Mouse (Mus musculus): ENCODE measurements around the gene Fam19a2. TPM values are rescaled to one million over a fixed set of nuclear protein-coding genes. Genes with fewer than 3 reads are reported as not detected.

Gene Fam19a2
- total RNA-seq (2021) = 1 to 10 TPM; 2.3 to 2.5 TPM
- long read RNA-seq, experiment 1, partial matches to known transcripts = 0 of 1 reads
- long read RNA-seq, experiment 1, other reads (novel, unspliced or antisense) = 1 of 1 reads
- long read RNA-seq, experiment 2, full-length matches to known transcripts = 3 of 5 reads
- long read RNA-seq, experiment 2, partial matches to known transcripts = 1 of 5 reads
- long read RNA-seq, experiment 2, other reads (novel, unspliced or antisense) = 1 of 5 reads

- DNase-seq (ENCODE audit: low spot score in 2 of 2) = no peak
Measured at GRCm38 (mm10) chr10:123263876-123264309, at the start of gene Fam19a2. Gene Fam19a2 (plus strand): TSS chr10:123263996.

GRCm38 (mm10) chr10:123222785-123223184 lies 41.0 kb upstream of the Fam19a2 start:
- DNase-seq (ENCODE audit: low spot score in 2 of 2) = no peak

GRCm38 (mm10) chr10:123229420-123229819 lies 34.4 kb upstream of the Fam19a2 start:
- no peak for DNase-seq (ENCODE audit: low spot score in 2 of 2)

GRCm38 (mm10) chr10:123248063-123248462 lies 15.7 kb upstream of the Fam19a2 start:
- no peak for DNase-seq (ENCODE audit: low spot score in 2 of 2)

- DNase-seq (ENCODE audit: low spot score in 2 of 2) = no peak
Measured at GRCm38 (mm10) chr10:123251904-123252303, 11.9 kb upstream of the Fam19a2 start.

GRCm38 (mm10) chr10:123254299-123254698 lies 9.5 kb upstream of the Fam19a2 start:
- DNase-seq (ENCODE audit: low spot score in 2 of 2) = no peak

- no peak for DNase-seq (ENCODE audit: low spot score in 2 of 2)
Measured at GRCm38 (mm10) chr10:123255674-123256348, 8.0 kb upstream of the Fam19a2 start.

GRCm38 (mm10) chr10:123264461-123265191 lies 830 bp downstream of the Fam19a2 start:
- DNase-seq (ENCODE audit: low spot score in 2 of 2) = peak; percentile 5 to 7

GRCm38 (mm10) chr10:123265241-123265790 lies 1.5 kb downstream of the Fam19a2 start:
- DNase-seq (ENCODE audit: low spot score in 2 of 2) = no peak

- DNase-seq (ENCODE audit: low spot score in 2 of 2) = no peak
Measured at GRCm38 (mm10) chr10:123268568-123268967, 4.8 kb downstream of the Fam19a2 start.

GRCm38 (mm10) chr10:123274554-123274953 lies 10.8 kb downstream of the Fam19a2 start:
- no peak for DNase-seq (ENCODE audit: low spot score in 2 of 2)

- DNase-seq (ENCODE audit: low spot score in 2 of 2) = no peak
Measured at GRCm38 (mm10) chr10:123307300-123307699, 43.5 kb downstream of the Fam19a2 start.

GRCm38 (mm10) chr10:123326271-123326670 lies 62.5 kb downstream of the Fam19a2 start:
- DNase-seq (ENCODE audit: low spot score in 2 of 2) = no peak

GRCm38 (mm10) chr10:123341280-123341679 lies 77.5 kb downstream of the Fam19a2 start:
- no peak for DNase-seq (ENCODE audit: low spot score in 2 of 2)

GRCm38 (mm10) chr10:123342591-123343236 lies 78.9 kb downstream of the Fam19a2 start:
- DNase-seq (ENCODE audit: low spot score in 2 of 2) = no peak

GRCm38 (mm10) chr10:123346301-123346700 lies 82.5 kb downstream of the Fam19a2 start:
- DNase-seq (ENCODE audit: low spot score in 2 of 2) = no peak

GRCm38 (mm10) chr10:123353667-123354066 lies 89.9 kb downstream of the Fam19a2 start:
- no peak for DNase-seq (ENCODE audit: low spot score in 2 of 2)

GRCm38 (mm10) chr10:123357010-123357409 lies 93.2 kb downstream of the Fam19a2 start:
- no peak for DNase-seq (ENCODE audit: low spot score in 2 of 2)

GRCm38 (mm10) chr10:123360492-123360891 lies 96.7 kb downstream of the Fam19a2 start:
- DNase-seq (ENCODE audit: low spot score in 2 of 2) = no peak

GRCm38 (mm10) chr10:123364628-123365027 lies 100.8 kb downstream of the Fam19a2 start:
- no peak for DNase-seq (ENCODE audit: low spot score in 2 of 2)

GRCm38 (mm10) chr10:123367152-123367864 lies 103.5 kb downstream of the Fam19a2 start:
- DNase-seq (ENCODE audit: low spot score in 2 of 2) = no peak

Data from adrenal gland, postnatal 4 days (tissue).